Mouse (Mus musculus) kidney, postnatal 4 days (tissue): ENCODE results near the gene Trpm3.

Source experiments
- DNase-seq, 2 experiments: peaks; one replicate each; pipeline ENCODE4 v3.0.0; 2021; ENCODE audit warnings: mixed read lengths in 2 of 2

Gene Trpm3

GRCm38 (mm10) chr19:22656466-22657215 lies 517.8 kb downstream of the Trpm3 start:
- peak in 1 of 2 experiments; percentile 19 for DNase-seq

- peak in 1 of 2 experiments; percentile 9 for DNase-seq
These were observed 518.4 kb downstream of the Trpm3 start for GRCm38 (mm10) chr19:22657251-22657650.

GRCm38 (mm10) chr19:22665401-22665800 lies 526.6 kb downstream of the Trpm3 start:
- DNase-seq: no peak

- DNase-seq: no peak
These were observed 531.4 kb downstream of the Trpm3 start for GRCm38 (mm10) chr19:22670222-22670621.

GRCm38 (mm10) chr19:22672892-22673291 lies 534.0 kb downstream of the Trpm3 start:
- no peak for DNase-seq

GRCm38 (mm10) chr19:22676206-22676605 lies 537.4 kb downstream of the Trpm3 start:
- no peak for DNase-seq

GRCm38 (mm10) chr19:22682238-22682637 lies 543.4 kb downstream of the Trpm3 start:
- no peak for DNase-seq

GRCm38 (mm10) chr19:22691995-22692394 lies 553.1 kb downstream of the Trpm3 start:
- DNase-seq: no peak

GRCm38 (mm10) chr19:22692553-22692952 lies 553.7 kb downstream of the Trpm3 start:
- peak; percentile 36 to 57 for DNase-seq

GRCm38 (mm10) chr19:22692956-22693355 lies 554.1 kb downstream of the Trpm3 start:
- DNase-seq: peak in 1 of 2 experiments; percentile 24

- no peak for DNase-seq
These were observed 556.6 kb downstream of the Trpm3 start for GRCm38 (mm10) chr19:22695423-22695822.

- no peak for DNase-seq
These were observed 559.9 kb downstream of the Trpm3 start for GRCm38 (mm10) chr19:22698737-22699136.

GRCm38 (mm10) chr19:22700871-22701651 lies 562.2 kb downstream of the Trpm3 start:
- peak; percentile 24 to 55 for DNase-seq

- no peak for DNase-seq
These were observed 565.0 kb downstream of the Trpm3 start for GRCm38 (mm10) chr19:22703876-22704275.

- DNase-seq: no peak
These were observed 566.6 kb downstream of the Trpm3 start for GRCm38 (mm10) chr19:22705414-22705813.

- peak; percentile 37 to 60 for DNase-seq
These were observed 580.2 kb downstream of the Trpm3 start for GRCm38 (mm10) chr19:22719027-22719426.

GRCm38 (mm10) chr19:22729846-22730245 lies 591.0 kb downstream of the Trpm3 start:
- DNase-seq: no peak

GRCm38 (mm10) chr19:22730971-22731370 lies 592.1 kb downstream of the Trpm3 start:
- DNase-seq: no peak

- DNase-seq: no peak
These were observed 598.0 kb downstream of the Trpm3 start for GRCm38 (mm10) chr19:22736870-22737269.

- DNase-seq: no peak
These were observed 600.4 kb downstream of the Trpm3 start for GRCm38 (mm10) chr19:22739240-22739639.

- DNase-seq: peak; percentile 28 to 31
These were observed 614.5 kb downstream of the Trpm3 start for GRCm38 (mm10) chr19:22753311-22753809.

- no peak for DNase-seq
These were observed 615.2 kb downstream of the Trpm3 start for GRCm38 (mm10) chr19:22754071-22754470.

- no peak for DNase-seq
These were observed 615.7 kb downstream of the Trpm3 start for GRCm38 (mm10) chr19:22754498-22754897.

GRCm38 (mm10) chr19:22758496-22758895 lies 619.6 kb downstream of the Trpm3 start:
- no peak for DNase-seq
